Comparison of ENCODE assay signal across 10 mouse cellular contexts in the genomic region with DNA sequence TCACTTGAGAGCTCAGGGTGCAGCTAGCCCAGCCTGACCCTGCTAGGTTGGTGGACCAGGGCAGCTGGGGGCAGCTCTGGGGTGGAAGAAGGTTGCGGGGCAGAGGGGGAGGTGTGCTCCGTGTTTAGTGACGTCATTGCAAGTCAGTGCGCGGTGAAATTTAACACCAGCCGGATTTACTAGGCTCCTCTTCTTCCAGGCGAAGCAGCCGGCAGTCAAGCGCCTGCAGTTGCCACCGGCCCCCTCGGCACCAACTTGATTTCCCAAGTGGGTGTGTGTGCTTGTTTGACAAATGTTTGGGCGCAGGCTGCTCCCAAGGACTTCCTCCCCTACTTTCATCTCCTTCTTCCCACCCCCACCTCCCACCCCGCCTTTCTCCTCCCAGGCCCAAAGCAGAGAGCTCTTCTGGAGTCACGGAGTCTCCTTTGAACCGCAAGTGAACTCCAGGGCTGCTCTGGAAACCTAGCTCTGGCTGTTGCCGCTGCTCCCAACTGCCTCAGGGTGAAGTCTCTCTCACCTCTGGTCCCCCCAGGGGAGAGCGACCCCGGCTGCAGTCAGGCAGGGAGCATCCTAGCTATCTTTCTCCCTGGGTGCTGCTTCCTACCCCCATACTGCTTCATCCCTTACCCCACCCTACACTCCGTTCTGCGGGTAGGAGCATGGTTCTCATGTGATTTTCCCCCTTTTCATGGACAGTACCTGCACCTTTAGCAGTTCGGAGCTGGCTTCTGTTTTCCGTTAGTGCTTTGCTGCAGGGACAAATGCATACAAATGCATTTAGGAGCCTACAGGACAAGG. TPM values are rescaled to one million over a fixed set of nuclear protein-coding genes. Genes with fewer than 3 reads are reported as not detected.
A peak's percentile ranks its signal among the peaks of the same experiment; 100 is the strongest.
DNase-seq lines count a peak whose midpoint lies in the region; ATAC-seq lines count a peak whose summit lies in the region.
"Had no signal": no experiment of that assay in that cellular context is flagged by ENCODE, and none has a peak within 500 bp of the region (broad histone marks: within the 10 kb centered on the region; RNA-seq: fewer than 3 reads in every experiment).

A gene (plus strand): TSS at position 136 of the 798 bp plus-strand sequence.

- ATAC-seq in midbrain, embryonic 14.5 days (ENCODE audit: low FRiP score, low TSS enrichment) = peak; percentile 49; the same call in 1 of the 2 replicates

- peak within 1 kb of the TSS; percentile 38 for H3K9ac ChIP-seq in midbrain, embryonic 14.5 days (replicated peaks; ENCODE audit: low read length)

- no peaks in the 10 kb centered on the region for H3K36me3 ChIP-seq in midbrain, embryonic 14.5 days (ENCODE audit: control insufficient read depth, insufficient read depth, low read length)
- H3K36me3 ChIP-seq: G1E had no signal

- H3K27ac ChIP-seq in midbrain, embryonic 14.5 days (replicated peaks; ENCODE audit: low read depth, low read length) = no peak within 1 kb of the TSS

- no peaks in the 10 kb centered on the region for H3K9me3 ChIP-seq in midbrain, embryonic 14.5 days (ENCODE audit: control insufficient read depth, low read length)

- intact Hi-C loops in gastrocnemius, postnatal 14 days (cut with DNase I; ENCODE audit: low total_unique reads) = no loop called here

- H3K4me2 ChIP-seq in midbrain, embryonic 14.5 days (ENCODE audit: low read length) = peak within 1 kb of the TSS; percentile 64

- H3K4me1 ChIP-seq in midbrain, embryonic 14.5 days (ENCODE audit: control insufficient read depth, insufficient read depth, low read length) = peaks cover 9% of the 10 kb centered on the region

- DNase-seq in heart, adult 11 months = peak; percentile 89
- DNase-seq in heart, adult 18-20 months = no peak
- peak; percentile 39 for DNase-seq in brain, adult 2 months (ENCODE audit: low read depth, low spot score)
- DNase-seq in gastrocnemius, postnatal 14 days = peak; percentile 15
- peak; percentile 53 to 62 for DNase-seq in kidney, postnatal 4 days
- peak; percentile 59 for DNase-seq in midbrain, embryonic 14.5 days
- peak; percentile 47 for DNase-seq in testis, postnatal 10 days (ENCODE audit: low spot score)
- no peak for DNase-seq in thymus, adult 18-20 months

- WGBS in midbrain, embryonic 14.5 days = 1% methylated on average over 22 of the region's 22 CpGs

- H3K27me3 ChIP-seq in midbrain, embryonic 14.5 days (ENCODE audit: control insufficient read depth, insufficient read depth, low read length) = peaks cover 9% of the 10 kb centered on the region

- H3K4me3 ChIP-seq in midbrain, embryonic 14.5 days (replicated peaks; ENCODE audit: low read depth, low read length) = peak within 1 kb of the TSS; percentile 28

RNA-seq across cellular contexts. Expression of the gene that starts here (rescaled TPM):
- total RNA-seq in heart, adult 18-20 months (2021) = under 1 TPM in 1 of 2 experiments, not detected in 1; 0.05 TPM
- total RNA-seq in gastrocnemius, postnatal 14 days (2021) = 1 to 10 TPM; 3.6 to 3.9 TPM
- polyA plus RNA-seq in midbrain, embryonic 14.5 days (2014; fragmentation: Nextera tagmentation; extraction: Ambion mirVana) = 0.31 and 0.37 TPM in 2 replicates
- total RNA-seq: hematopoietic stem cell, adult 5-6 weeks had no signal
- polyA plus RNA-seq: G1E had no signal

Comparison
In these comparisons a context has a peak if more than half of its experiments do, and no peak if none do; other contexts are left out.
1. RNA of the gene that starts here (total RNA-seq): 3.6 to 3.9 TPM in gastrocnemius, postnatal 14 days; 0.05 TPM in heart, adult 18-20 months; every median in the first group is over 4 times any median in the second.
2. DNase-seq: peak in heart, adult 11 months (single experiment), brain, adult 2 months (single experiment), gastrocnemius, postnatal 14 days (single experiment), kidney, postnatal 4 days (2 of 2) and testis, postnatal 10 days (single experiment); none in heart, adult 18-20 months (0 of 2) and thymus, adult 18-20 months (0 of 2).
3. Peak in DNase-seq, ATAC-seq, H3K4me3 ChIP-seq, H3K9ac ChIP-seq and H3K4me2 ChIP-seq in midbrain, embryonic 14.5 days; RNA of the gene not detected or under 1 TPM.